Mouse (Mus musculus): ENCODE results near the gene Ppp3ca. TPM values are rescaled to one million over a fixed set of nuclear protein-coding genes. Genes with fewer than 3 reads are reported as not detected.

The Ppp3ca gene
- total RNA-seq, 4 experiments from 2014 or later = 161 to 203 (median 178) TPM

DNA sequence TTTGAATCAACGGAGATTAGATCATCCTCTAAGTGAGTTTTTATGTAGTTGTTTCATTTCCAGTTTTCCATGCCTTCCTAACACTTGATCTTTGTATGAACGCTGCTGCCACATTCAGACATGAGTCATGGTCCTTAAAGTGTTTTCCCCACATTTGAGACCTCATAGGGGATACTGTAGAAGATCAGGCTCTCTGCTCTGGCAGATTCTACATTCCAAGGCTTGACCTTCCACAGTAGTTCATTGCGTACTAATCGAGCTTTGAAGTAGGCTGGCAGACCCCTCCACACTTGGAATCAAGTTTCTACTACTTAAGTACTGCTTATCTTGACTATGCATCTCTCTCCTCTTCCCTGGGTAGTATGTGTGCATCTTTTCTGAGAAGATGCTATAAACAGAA lies 183.7 kb downstream of the Ppp3ca start:
- no peak for DNase-seq (ENCODE audit: low spot score in 2 of 2)

- no peak for DNase-seq (ENCODE audit: low spot score in 2 of 2)
Measured at GRCm38 (mm10) chr3:136855996-136856395, 186.1 kb downstream of the Ppp3ca start.

DNA sequence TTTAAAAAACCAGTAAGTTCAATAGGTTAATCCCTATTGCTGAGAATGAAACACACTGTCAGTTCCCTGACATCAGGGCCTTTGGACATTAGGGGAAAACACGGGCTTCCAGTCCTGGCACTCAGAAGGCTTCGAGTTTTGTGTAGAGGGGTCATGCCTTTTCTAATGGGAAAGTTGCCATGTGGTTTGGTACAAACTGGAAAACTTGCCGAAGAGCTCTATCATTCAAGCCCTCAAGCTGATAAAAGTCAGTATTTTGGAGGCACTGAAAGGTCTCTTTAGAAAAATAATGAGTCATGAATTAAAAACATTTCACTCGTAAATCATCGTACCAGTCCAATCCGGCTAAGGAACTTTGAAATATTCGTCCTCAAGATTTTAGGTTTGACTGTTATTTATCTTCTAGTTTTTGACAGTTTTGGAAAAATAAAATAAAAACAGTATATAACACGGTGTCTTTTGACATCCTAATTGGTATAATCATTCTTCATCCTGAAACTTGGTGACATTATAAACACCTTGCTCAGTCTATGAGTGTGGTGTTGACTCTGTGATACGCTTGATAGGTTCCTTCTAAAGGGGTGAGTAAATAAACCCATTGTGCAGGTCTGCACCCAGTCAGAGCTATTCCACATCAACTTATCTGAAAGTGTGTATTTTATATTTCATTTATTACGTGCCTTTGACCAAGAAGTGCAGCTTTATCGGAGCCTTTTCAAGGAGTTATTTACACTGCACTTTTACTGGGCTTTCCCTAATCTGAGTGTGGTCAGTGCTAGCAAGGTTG lies 192.3 kb downstream of the Ppp3ca start:
- DNase-seq (ENCODE audit: low spot score in 2 of 2) = no peak

- no peak for DNase-seq (ENCODE audit: low spot score in 2 of 2)
Measured at GRCm38 (mm10) chr3:136863127-136863526, 193.2 kb downstream of the Ppp3ca start.

GRCm38 (mm10) chr3:136864306-136864705 lies 194.4 kb downstream of the Ppp3ca start:
- DNase-seq (ENCODE audit: low spot score in 2 of 2) = no peak

DNA sequence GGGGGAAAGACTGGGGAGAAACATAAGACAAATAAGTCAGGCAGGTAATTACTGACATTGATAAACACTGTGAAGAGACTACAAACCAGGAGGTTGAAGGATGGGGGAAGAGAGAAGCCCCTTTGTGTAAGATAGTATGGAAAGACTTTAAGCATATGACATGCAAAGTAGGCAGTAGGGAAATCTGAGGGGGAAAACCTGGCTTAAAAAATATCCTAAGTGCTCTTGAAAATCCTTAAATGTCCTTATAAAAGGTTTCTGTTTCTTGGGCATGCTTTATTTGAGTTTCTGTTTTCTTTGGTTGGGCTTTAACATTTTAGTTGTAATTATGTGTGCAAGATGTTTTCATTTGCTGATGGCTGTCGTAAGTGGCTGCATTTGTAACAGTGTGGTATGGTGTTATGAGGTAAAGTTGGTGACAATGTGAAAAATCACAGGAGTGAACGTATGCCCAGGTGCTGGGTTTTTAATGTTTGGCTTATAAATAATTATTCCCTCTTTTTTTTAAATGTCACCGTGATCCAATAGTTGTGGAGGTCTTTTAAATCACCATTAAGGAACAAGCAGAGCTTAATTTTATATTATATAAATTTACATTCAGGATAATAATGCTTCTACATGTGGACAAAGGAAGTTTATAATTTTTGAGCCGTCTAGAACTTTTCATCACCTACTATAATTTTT lies 195.4 kb downstream of the Ppp3ca start:
- DNase-seq (ENCODE audit: low spot score in 2 of 2) = no peak

DNA sequence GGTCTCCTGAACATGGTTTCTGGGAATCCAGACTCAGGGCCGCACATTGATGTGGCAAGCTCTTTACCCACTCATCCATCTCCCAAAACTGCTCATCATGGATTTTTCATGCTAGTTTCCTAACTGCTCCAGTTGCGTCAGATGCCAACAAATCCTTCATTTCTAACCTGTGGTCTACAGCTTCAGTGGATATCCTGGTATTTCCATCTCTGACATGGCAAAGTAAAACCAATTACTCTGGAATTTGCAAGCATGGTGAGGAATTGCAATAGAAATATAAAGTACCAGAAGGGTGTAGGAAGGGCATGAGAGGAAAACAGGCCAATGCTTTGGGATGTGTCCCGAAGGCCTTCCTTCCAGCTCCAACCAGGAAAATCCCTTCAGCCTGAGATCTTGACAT lies 196.2 kb downstream of the Ppp3ca start:
- DNase-seq (ENCODE audit: low spot score in 2 of 2) = no peak

- DNase-seq (ENCODE audit: low spot score in 2 of 2) = no peak
Measured at GRCm38 (mm10) chr3:136866571-136866970, 196.6 kb downstream of the Ppp3ca start.

- DNase-seq (ENCODE audit: low spot score in 2 of 2) = no peak
Measured at GRCm38 (mm10) chr3:136867366-136867765, 197.4 kb downstream of the Ppp3ca start.

DNA sequence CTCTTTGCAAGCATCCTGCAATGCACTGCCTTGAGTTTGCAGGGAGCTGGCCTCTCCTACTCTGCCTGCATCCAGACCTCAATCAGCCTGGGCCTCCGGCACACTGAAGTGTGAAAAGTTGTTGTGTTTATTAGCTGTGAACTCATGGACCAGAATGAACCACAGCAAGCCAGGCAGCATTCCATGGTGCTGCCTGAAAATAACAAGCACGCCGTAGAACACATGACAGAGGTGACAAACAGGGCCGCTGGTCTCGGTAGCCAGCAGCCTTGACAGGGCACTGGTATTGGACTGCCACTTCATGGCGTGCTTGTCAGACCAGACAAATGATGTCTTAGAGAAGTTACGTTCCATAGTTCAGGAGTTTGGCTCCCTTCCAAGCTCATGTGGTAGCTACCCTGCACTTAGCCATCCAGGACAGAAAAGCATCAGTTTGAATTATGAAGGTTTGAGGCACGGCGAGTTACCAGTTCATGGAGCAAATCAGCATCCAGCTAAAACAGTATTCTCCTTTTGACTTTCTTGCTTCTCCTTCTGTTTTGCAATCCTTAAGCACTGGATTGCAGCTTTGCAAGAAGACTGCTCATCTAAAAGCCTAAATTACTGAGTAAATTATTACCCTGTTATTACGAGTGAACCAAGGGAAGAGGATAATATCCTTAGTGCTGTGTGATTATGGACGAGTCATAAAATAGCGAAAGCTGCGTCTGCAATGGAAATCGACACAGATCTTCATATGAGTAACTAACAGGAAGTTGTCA lies 202.0 kb downstream of the Ppp3ca start:
- DNase-seq (ENCODE audit: low spot score in 2 of 2) = no peak

- DNase-seq (ENCODE audit: low spot score in 2 of 2) = no peak
Measured at GRCm38 (mm10) chr3:136872533-136873095, 202.7 kb downstream of the Ppp3ca start.

- no peak for DNase-seq (ENCODE audit: low spot score in 2 of 2)
Measured at GRCm38 (mm10) chr3:136873809-136874449, 204.0 kb downstream of the Ppp3ca start.

- DNase-seq (ENCODE audit: low spot score in 2 of 2) = no peak
Measured at GRCm38 (mm10) chr3:136874566-136874965, 204.6 kb downstream of the Ppp3ca start.

- no peak for DNase-seq (ENCODE audit: low spot score in 2 of 2)
Measured at GRCm38 (mm10) chr3:136887741-136888140, 217.8 kb downstream of the Ppp3ca start.

GRCm38 (mm10) chr3:136892140-136892539 lies 222.2 kb downstream of the Ppp3ca start:
- no peak for DNase-seq (ENCODE audit: low spot score in 2 of 2)

DNA sequence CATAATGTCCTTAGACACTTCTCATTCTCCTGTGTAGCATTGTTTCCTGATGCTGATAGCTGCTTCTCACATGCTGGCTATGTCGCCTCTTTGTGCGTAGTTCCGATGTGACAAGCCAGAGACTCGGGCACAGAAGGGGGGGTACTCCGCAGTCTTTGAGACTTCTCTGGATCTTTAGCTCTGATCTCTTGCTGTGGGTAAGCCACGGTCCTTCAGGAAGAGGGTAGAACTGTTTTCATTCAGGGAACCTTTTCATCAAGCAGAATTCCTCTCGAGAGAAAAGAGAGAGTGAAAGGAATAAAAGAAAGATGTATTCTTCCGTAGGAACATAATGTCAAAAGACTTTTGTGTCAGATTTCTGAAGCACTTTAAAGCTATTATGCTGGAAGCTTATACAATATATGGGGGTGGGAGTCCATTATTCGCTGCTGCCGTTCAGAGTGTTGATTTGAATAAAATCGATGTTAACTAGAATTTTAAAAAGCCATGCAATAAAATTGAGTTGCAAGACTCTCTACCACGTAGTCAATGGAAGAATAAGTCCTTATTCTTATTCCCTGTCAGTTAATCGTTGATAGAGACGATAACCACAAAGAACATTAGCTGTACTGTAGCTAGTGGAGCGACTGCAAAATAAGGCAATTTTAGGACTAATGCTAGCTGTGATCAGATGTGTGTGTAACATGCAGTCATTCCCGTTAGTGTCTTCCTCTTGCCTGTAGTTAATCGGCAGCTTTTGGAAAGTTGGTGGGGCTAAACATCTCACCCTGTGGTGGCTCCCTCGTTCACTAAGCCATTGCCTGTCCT lies 223.9 kb downstream of the Ppp3ca start:
- no peak for DNase-seq (ENCODE audit: low spot score in 2 of 2)

- no peak for DNase-seq (ENCODE audit: low spot score in 2 of 2)
Measured at GRCm38 (mm10) chr3:136895498-136895897, 225.6 kb downstream of the Ppp3ca start.

DNA sequence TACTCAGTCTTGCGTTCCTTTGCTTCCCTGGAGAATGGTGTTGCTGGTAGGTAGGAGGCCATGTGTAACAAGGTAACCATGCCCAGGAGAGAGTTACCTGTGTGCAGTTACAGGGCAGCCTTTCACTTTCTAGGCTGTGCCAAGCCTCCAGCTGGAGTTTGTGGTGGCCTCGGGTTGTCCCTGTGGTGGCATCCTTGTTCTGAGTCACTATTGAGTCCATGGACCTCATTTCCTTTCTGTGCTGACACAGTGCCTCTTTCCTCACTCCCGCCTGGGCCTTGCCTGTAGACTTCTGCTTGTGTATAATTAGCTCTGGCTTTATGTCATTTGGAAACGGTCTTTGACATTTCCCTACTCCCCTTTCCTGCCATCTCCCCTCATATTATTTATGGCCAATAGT lies 226.4 kb downstream of the Ppp3ca start:
- DNase-seq (ENCODE audit: low spot score in 2 of 2) = no peak

DNA sequence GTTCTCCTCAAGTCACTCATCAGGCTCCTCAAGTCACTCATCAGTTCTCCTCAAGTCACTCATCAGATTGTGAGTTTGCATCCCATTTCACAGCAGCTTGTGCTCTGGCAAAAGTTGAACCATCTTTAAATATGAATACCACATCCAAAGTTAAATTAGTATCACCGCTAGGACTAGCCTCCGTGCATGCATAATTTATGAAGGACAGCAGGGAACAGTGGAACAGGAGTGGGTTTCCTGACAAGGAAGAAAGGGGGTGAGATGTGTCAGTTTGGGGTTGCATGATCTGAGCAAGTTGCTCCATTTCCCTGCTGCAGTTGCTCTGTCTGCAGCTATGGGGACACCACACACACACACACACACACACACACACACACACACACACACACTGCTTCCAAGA lies 229.8 kb downstream of the Ppp3ca start:
- DNase-seq (ENCODE audit: low spot score in 2 of 2) = no peak

- DNase-seq (ENCODE audit: low spot score in 2 of 2) = no peak
Measured at GRCm38 (mm10) chr3:136900986-136901385, 231.1 kb downstream of the Ppp3ca start.

All from gastrocnemius, adult 8-10 months (tissue).